Mouse (Mus musculus): Measurements from ENCODE around the gene Dnm1. TPM values are rescaled to one million over a fixed set of nuclear protein-coding genes. Genes with fewer than 3 reads are reported as not detected.

Gene Dnm1
- total RNA-seq (2021): 1 to 10 TPM; 3.5 to 5.3 TPM
- long read RNA-seq, experiment 1, partial matches to known transcripts: 1 of 1 reads
- long read RNA-seq, experiment 1, other reads (novel, unspliced or antisense): 0 of 1 reads
- long read RNA-seq, experiment 2: 0 reads

GRCm38 (mm10) chr2:32353007-32353542 is at the start of gene Dnm1:
Dnm1 (minus strand) TSS chr2:32353338.
- peak; percentile 92 for DNase-seq (ENCODE audit: low spot score)

- no peak for DNase-seq (ENCODE audit: low spot score)
These were observed 43.6 kb upstream of the Dnm1 start for GRCm38 (mm10) chr2:32396695-32397094.

DNA sequence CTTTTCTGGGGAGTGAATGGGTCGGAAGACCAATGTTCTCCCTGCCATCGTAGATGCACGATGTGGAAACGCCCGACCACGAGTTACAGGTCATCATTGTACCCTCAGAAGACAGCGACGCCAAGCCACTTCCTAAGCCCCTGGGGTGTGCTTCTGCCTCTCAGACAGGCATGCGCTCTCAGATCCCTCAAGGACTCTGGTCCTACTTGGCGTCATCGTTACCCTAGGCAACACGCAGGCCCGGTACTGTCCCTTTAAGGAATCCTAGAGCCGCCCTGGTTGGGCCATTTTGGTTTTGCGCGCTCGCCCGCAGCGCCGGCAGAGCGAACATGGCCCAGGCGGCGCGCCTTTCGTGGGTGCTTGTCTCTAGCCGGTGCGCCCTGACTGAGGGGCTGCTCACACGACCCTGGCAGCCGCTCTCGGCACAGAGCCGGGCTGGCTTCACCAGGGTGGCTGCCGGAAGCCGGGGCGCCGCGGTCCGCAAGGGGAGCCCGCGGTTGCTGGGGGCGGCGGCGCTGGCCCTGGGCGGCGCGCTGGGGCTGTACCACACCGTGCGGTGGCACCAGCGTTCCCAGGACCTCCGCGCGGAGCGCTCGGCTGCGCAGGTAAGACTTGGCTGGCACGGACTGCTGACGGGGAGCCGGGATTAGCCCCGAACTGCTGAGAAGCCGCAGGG is 42.9 kb upstream of the Dnm1 start:
- DNase-seq (ENCODE audit: low spot score): peak; percentile 91

DNA sequence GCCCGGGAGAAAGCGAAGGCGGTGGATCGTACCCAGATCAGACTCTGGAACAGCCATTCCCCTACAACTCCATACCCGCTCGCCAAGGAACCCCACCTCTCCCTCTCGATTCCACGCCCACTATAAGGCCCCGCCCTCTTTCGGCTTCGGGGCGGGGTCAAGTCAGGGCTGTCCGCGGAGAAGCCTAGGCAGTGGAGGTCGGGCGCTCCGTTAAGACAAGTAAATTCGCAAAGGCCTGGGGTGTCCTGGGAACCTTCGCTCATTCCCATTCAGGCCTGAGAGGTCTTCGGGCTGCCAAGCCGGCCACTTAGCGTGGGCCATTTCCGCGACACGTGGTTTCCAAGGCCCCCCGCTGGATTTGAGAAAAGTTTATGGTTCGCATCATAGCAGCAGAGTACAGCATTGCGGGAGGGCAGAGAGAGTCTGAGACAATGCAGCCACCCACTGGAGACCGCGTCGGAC is 42.4 kb upstream of the Dnm1 start, which contains the start of gene Ptges2:
Ptges2 (plus strand) TSS at position 413 of the 462 bp plus-strand sequence.
- DNase-seq (ENCODE audit: low spot score): peak; percentile 93

GRCm38 (mm10) chr2:32394973-32395372 is 41.8 kb upstream of the Dnm1 start:
- DNase-seq (ENCODE audit: low spot score): no peak

DNA sequence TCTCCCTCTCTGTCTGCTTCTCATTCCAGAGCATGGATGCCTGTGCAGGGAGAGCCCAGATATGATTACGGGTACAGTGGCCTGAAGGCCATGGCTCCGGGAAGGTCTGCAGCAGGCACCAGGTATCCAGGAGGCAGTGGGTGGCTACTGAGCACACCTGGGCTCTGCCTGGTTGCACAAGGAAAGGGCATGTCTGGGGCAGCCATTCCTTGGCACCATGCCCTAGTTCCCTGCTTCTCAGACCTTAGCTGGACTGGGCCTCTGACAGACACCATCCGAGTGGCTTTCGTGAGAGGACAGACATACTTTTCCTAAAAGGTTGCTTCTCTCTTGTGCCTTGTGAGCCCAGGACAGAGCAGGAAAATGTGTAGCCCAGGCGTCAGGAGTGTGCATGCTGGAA is 38.9 kb upstream of the Dnm1 start:
- no peak for DNase-seq (ENCODE audit: low spot score)

DNA sequence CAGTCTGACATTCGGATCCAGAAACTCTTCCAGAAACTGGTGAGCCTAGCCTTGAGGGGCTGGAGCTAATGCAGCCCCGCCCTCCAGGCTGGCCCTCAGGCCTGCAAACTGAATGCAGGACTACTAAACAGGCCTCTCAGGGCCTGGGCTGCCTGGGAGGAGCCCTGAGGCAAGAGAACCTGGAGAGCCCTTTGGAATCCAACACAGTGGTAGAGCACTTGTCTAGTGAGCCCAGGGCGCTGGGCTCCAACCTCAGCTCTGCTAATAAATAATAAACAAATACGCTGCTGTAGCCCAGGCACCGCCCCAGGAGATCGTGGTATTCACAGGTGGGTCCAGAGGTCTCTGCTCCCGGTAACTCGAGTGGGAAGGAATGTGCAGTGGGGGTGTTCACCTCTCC is 37.7 kb upstream of the Dnm1 start:
- no peak for DNase-seq (ENCODE audit: low spot score)

- DNase-seq (ENCODE audit: low spot score): no peak
These were observed 36.0 kb upstream of the Dnm1 start for GRCm38 (mm10) chr2:32389157-32389556.

DNA sequence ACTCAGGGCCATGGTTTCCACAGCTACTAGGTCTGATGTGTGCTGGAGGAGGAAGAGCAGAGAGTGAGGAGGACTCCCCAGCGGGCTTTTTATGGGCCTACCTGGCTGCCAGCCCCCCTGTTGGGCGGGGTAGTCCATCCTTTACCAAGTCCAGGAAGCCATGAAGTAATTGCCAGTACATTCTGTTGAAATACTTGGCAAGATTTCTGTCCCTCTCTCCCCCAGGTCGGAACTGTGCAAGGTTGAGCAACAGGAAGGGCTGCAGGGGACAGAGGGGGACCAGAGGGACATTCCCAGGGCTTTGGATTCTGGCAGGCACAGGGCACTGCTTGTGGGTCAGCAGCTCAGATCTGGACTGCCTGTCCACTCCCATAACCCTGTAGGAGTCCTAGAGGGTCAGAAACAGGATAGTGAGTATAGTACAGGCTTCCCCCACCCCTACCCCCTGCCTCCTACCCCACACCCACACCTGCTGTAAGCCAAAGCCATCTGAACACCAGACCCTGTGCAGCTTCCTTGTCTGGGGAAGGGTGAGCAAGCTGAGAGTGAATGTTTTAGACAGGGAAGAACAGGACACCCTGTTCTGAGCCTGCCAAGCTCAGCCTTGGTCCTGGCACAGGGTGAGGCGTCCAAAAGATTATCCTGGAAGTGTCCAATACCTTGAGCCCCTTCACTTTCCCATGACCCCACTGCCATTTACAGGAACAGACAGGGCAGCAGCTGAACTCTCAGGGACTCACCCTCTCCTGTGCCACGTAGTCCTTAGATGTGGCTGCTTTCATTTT is 34.8 kb upstream of the Dnm1 start, which contains the start of gene Lcn2:
Lcn2 (minus strand) TSS at position 547 of the 785 bp plus-strand sequence.
- no peak for DNase-seq (ENCODE audit: low spot score)

- no peak for DNase-seq (ENCODE audit: low spot score)
These were observed 29.6 kb upstream of the Dnm1 start for GRCm38 (mm10) chr2:32382689-32383088.

DNA sequence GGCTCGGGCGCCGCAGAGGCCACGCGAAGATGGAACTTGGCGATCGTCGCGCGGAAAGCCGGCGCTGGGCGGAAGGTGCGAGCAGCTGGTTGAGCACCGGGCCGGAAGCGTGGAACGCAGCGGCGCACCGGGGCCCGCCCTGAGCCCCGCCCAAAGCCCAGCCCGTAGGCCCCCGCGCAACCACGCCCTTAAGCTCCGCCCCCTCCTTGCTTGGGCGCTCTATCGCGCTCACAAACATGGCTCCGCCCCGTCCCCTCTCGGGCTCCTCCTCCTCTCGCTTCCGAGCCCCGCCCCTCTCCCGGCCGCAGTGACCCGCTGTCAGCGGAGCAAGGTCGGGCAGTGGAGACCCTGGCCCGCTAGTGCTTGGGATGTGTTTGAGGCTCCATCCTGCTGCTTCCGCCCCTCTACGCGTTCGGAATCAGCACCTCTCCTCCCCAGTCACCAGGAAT is 28.7 kb upstream of the Dnm1 start, which contains the start of gene 1110008P14Rik:
1110008P14Rik (minus strand) TSS at position 164 of the 449 bp plus-strand sequence.
- peak; percentile 96 for DNase-seq (ENCODE audit: low spot score)

DNA sequence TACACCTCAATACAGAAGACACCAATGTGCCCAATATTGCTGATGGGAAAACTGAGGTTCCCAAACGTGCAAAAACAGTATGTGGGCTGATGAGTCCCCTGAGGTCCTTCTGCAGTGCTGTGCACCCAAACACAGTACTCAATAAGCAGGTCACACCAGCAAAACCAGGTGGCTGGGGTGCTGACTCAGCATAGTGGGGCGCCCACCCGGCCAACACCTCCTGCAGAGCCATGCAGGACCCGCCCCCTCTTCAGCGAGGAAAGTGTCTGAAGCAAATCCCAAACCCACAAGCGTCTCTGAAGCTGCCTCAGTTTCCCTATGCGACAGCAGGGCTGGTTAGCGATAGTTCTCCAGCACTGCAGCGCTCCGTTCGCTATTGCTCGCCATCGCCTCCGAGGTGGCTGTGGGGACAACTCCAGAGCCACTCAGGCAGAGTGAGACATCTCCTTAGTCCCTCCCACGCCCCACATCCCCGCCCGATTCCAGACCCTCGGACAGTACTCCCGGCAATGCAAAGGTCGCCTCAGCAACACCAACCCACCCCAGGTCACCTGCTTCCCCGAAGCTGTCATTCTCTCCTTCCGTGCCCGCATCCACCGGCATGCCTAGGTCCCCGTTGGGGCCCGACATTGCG is 28.1 kb upstream of the Dnm1 start:
- no peak for DNase-seq (ENCODE audit: low spot score)

GRCm38 (mm10) chr2:32380001-32380500 is 26.9 kb upstream of the Dnm1 start:
- no peak for DNase-seq (ENCODE audit: low spot score)

DNA sequence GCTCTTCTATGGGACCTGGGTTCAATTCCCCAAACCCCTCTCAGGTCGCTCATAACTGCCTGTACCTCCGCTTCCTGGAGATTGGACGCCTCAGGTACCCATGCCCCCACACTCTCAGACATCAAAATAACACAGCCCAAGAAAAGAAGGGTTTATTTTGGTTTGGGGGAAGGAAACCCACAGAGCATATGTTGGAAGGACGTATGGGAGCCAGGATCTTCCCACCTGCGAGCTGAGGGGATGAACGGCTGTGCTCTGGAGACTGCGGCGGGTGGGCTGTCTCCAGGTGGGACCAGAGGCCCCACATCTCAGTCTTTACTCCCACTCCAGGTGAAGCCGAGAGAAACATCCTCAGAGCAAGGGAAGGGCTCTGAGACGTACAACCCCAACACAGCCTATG is 23.8 kb upstream of the Dnm1 start:
- DNase-seq (ENCODE audit: low spot score): no peak

GRCm38 (mm10) chr2:32375317-32375940 is 22.3 kb upstream of the Dnm1 start:
- DNase-seq (ENCODE audit: low spot score): no peak

GRCm38 (mm10) chr2:32374191-32374590 is 21.1 kb upstream of the Dnm1 start:
- DNase-seq (ENCODE audit: low spot score): peak; percentile 84

DNA sequence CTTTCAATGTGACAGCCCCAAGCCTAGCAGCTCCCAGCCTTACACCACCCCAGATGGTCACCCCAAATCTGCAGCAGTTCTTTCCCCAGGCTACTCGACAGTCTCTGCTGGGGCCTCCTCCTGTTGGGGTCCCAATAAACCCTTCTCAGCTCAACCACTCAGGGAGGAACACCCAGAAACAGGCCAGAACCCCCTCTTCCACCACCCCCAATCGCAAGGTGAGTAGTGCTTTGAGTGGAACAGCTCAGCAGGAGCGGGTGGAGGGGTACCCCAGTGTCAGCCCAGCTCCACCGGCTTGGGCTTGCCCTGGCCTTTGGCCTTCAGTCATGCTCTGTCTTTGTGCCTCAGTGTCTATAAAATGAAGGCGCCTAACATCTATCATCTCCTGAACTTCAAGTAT is 14.2 kb upstream of the Dnm1 start:
- no peak for DNase-seq (ENCODE audit: low spot score)

DNA sequence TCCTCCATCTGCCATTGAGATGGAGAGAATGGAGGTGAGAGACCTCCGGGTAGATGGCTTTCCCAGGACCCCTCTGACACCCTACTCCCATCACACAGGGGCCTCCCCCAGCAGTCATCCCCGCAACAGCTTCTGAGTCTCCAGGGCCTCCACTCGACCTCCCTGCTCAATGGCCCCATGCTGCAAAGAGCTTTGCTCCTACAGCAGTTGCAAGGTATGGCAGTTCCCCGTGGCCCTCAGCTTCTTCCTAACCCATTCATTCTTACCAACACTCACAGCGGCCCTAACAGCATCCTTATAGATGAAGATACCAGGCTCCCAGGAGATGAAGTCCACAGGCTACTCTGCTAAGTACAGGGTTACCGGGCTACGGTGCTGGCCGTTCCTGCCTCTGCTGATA is 11.0 kb upstream of the Dnm1 start:
- DNase-seq (ENCODE audit: low spot score): no peak

- DNase-seq (ENCODE audit: low spot score): no peak
These were observed 10.4 kb upstream of the Dnm1 start for GRCm38 (mm10) chr2:32363376-32364106.

GRCm38 (mm10) chr2:32362817-32363340 is 9.7 kb upstream of the Dnm1 start:
- DNase-seq (ENCODE audit: low spot score): peak; percentile 93
